Mouse (Mus musculus) T-helper 1 cell (primary cell): ENCODE results near the gene Tmem235.

Experiments used
- in situ Hi-C: fragments of 300-600 bp; cut with MboI, MseI; formaldehyde crosslinking; loops from one replicate; pipeline ENCODE4 v1.15.1; 2025; ENCODE audit warnings: high pct_unique_total_duplicates

The Tmem235 gene

GRCm38 (mm10) chr11:117864805-117865204 is 4.3 kb downstream of the Tmem235 start:
- in situ Hi-C loops, result loop anchor here (5.0 kb wide), 2 partner anchors 52 to 157 kb away; no protein-coding TSS in a partner anchor

GRCm38 (mm10) chr11:117865988-117866387 is 5.4 kb downstream of the Tmem235 start:
- in situ Hi-C loops, result loop anchor here (5.0 kb wide), 2 partner anchors 51 to 156 kb away; no protein-coding TSS in a partner anchor

- in situ Hi-C loops, result loop anchor here (5.0 kb wide), 2 partner anchors 96 to 211 kb away; no protein-coding TSS in a partner anchor
Measured at GRCm38 (mm10) chr11:117870688-117871365, 10.3 kb downstream of the Tmem235 start.

GRCm38 (mm10) chr11:117871376-117871775 is 10.8 kb downstream of the Tmem235 start:
- in situ Hi-C loops, result loop anchor here (5.0 kb wide), 2 partner anchors 96 to 211 kb away; no protein-coding TSS in a partner anchor

- in situ Hi-C loops, result loop anchor here (5.0 kb wide), 2 partner anchors 95 to 210 kb away; no protein-coding TSS in a partner anchor
Measured at GRCm38 (mm10) chr11:117871911-117872584, 11.5 kb downstream of the Tmem235 start.

- in situ Hi-C loops, result loop anchor here (5.0 kb wide), 2 partner anchors 94 to 209 kb away; no protein-coding TSS in a partner anchor
Measured at GRCm38 (mm10) chr11:117872861-117873608, 12.5 kb downstream of the Tmem235 start, which contains the start of gene Tha1. TSS of gene Tha1 (minus strand) at chr11:117873481.

GRCm38 (mm10) chr11:117874419-117874818 is 13.9 kb downstream of the Tmem235 start:
- in situ Hi-C loops, result loop anchor here (5.0 kb wide), 2 partner anchors 93 to 208 kb away; no protein-coding TSS in a partner anchor

- in situ Hi-C loops, result no loop called here
Measured at GRCm38 (mm10) chr11:117875681-117876080, 15.1 kb downstream of the Tmem235 start.

- in situ Hi-C loops, result no loop called here
Measured at GRCm38 (mm10) chr11:117877917-117878745, 17.6 kb downstream of the Tmem235 start.

GRCm38 (mm10) chr11:117878892-117879291 is 18.3 kb downstream of the Tmem235 start:
- in situ Hi-C loops, result no loop called here

GRCm38 (mm10) chr11:117879676-117880075 is 19.1 kb downstream of the Tmem235 start:
- in situ Hi-C loops, result no loop called here

- in situ Hi-C loops, result no loop called here
Measured at GRCm38 (mm10) chr11:117880336-117880976, 19.9 kb downstream of the Tmem235 start.

GRCm38 (mm10) chr11:117880977-117881358 is 20.4 kb downstream of the Tmem235 start:
- in situ Hi-C loops, result no loop called here

GRCm38 (mm10) chr11:117881787-117882186 is 21.2 kb downstream of the Tmem235 start:
- in situ Hi-C loops, result no loop called here

- in situ Hi-C loops, result no loop called here
Measured at GRCm38 (mm10) chr11:117882208-117882607, 21.7 kb downstream of the Tmem235 start.

- in situ Hi-C loops, result loop anchor here (5.0 kb wide), 2 partner anchors 56 to 1154 kb away; no protein-coding TSS in a partner anchor
Measured at GRCm38 (mm10) chr11:117886000-117886399, 25.4 kb downstream of the Tmem235 start.

GRCm38 (mm10) chr11:117888168-117888852 is 27.8 kb downstream of the Tmem235 start:
- in situ Hi-C loops, result loop anchor here (5.0 kb wide), 2 partner anchors 54 to 1156 kb away; no protein-coding TSS in a partner anchor

GRCm38 (mm10) chr11:117888853-117889822 is 28.6 kb downstream of the Tmem235 start:
- in situ Hi-C loops, result loop anchor here (5.0 kb wide), 2 partner anchors 53 to 1157 kb away; no protein-coding TSS in a partner anchor
